Mouse (Mus musculus) embryo, embryonic 10 days (tissue): ENCODE measurements around the gene Map3k11.
"Not testable (repeated sequence)": the region's sequence is repeated elsewhere in the genome, so short reads cannot be mapped to it uniquely, and the experiment has no call there.

Source experiments
- DNase-seq: peaks from one replicate; pipeline ENCODE4 v3.0.0-alpha.2; 2015; ENCODE audit warnings: low spot score

The Map3k11 gene

GRCm38 (mm10) chr19:5666386-5666785 is 22.2 kb upstream of the Map3k11 start:
- no peak for DNase-seq

GRCm38 (mm10) chr19:5668372-5668771 is 20.2 kb upstream of the Map3k11 start:
- no peak for DNase-seq

GRCm38 (mm10) chr19:5680432-5680831 is 8.1 kb upstream of the Map3k11 start:
- no peak for DNase-seq

- DNase-seq: no peak
These were observed 4.3 kb upstream of the Map3k11 start for GRCm38 (mm10) chr19:5684236-5684635.

GRCm38 (mm10) chr19:5684985-5685384 is 3.6 kb upstream of the Map3k11 start:
- no peak for DNase-seq

GRCm38 (mm10) chr19:5685431-5685830 is 3.1 kb upstream of the Map3k11 start:
- DNase-seq: no peak

GRCm38 (mm10) chr19:5685861-5686260 is 2.7 kb upstream of the Map3k11 start:
- DNase-seq: no peak

GRCm38 (mm10) chr19:5686437-5686836 is 2.1 kb upstream of the Map3k11 start:
- no peak for DNase-seq

- DNase-seq: not testable (repeated sequence)
These were observed 1.6 kb upstream of the Map3k11 start for GRCm38 (mm10) chr19:5686954-5687353.

- peak; percentile 18 for DNase-seq
These were observed 804 bp upstream of the Map3k11 start for GRCm38 (mm10) chr19:5687738-5688137.

- no peak for DNase-seq
These were observed 516 bp downstream of the Map3k11 start for GRCm38 (mm10) chr19:5689088-5689428.

- DNase-seq: peak; percentile 87
These were observed 1.2 kb downstream of the Map3k11 start for GRCm38 (mm10) chr19:5689565-5690342.

- no peak for DNase-seq
These were observed 1.8 kb downstream of the Map3k11 start for GRCm38 (mm10) chr19:5690343-5690735.

GRCm38 (mm10) chr19:5691601-5692000 is 3.1 kb downstream of the Map3k11 start:
- no peak for DNase-seq

GRCm38 (mm10) chr19:5692086-5692912 is 3.8 kb downstream of the Map3k11 start:
- DNase-seq: no peak

- DNase-seq: no peak
These were observed 4.4 kb downstream of the Map3k11 start for GRCm38 (mm10) chr19:5692913-5693396.

- no peak for DNase-seq
These were observed 5.3 kb downstream of the Map3k11 start for GRCm38 (mm10) chr19:5693801-5694200.

GRCm38 (mm10) chr19:5695849-5696462 is 7.4 kb downstream of the Map3k11 start:
- DNase-seq: peak; percentile 86

- DNase-seq: no peak
These were observed 15.7 kb downstream of the Map3k11 start, which contains the start of gene Kcnk7 for GRCm38 (mm10) chr19:5704163-5704800. Gene Kcnk7, plus strand, starts transcription at chr19:5704367.

GRCm38 (mm10) chr19:5704801-5705571 is 16.4 kb downstream of the Map3k11 start:
- no peak for DNase-seq

- DNase-seq: no peak
These were observed 21.5 kb downstream of the Map3k11 start for GRCm38 (mm10) chr19:5710068-5710467.
